Mouse (Mus musculus) urinary bladder, postnatal 25 days (tissue): ENCODE measurements around the gene Scn7a.

ENCODE experiments used
- DNase-seq: peaks from one replicate; pipeline ENCODE4 v3.0.0; 2022; ENCODE audit warnings: low spot score

Scn7a gene

GRCm38 (mm10) chr2:66784765-66785164 is at the start of gene Scn7a:
Gene Scn7a (minus strand): TSS chr2:66784914.
- DNase-seq: no peak

GRCm38 (mm10) chr2:66827729-66828128 is 43.0 kb upstream of the Scn7a start:
- no peak for DNase-seq

GRCm38 (mm10) chr2:66819862-66820559 is 35.3 kb upstream of the Scn7a start:
- DNase-seq: no peak

GRCm38 (mm10) chr2:66799676-66800249 is 15.0 kb upstream of the Scn7a start:
- no peak for DNase-seq

GRCm38 (mm10) chr2:66797493-66797892 is 12.8 kb upstream of the Scn7a start:
- no peak for DNase-seq

GRCm38 (mm10) chr2:66791629-66792028 is 6.9 kb upstream of the Scn7a start:
- no peak for DNase-seq

GRCm38 (mm10) chr2:66780884-66781283 is 3.8 kb downstream of the Scn7a start:
- DNase-seq: peak; percentile 9

- DNase-seq: no peak
Observed at GRCm38 (mm10) chr2:66767980-66768379, 16.7 kb downstream of the Scn7a start.

GRCm38 (mm10) chr2:66765170-66765569 is 19.5 kb downstream of the Scn7a start:
- no peak for DNase-seq

GRCm38 (mm10) chr2:66762905-66763304 is 21.8 kb downstream of the Scn7a start:
- DNase-seq: no peak

- no peak for DNase-seq
Observed at GRCm38 (mm10) chr2:66728002-66728401, 56.7 kb downstream of the Scn7a start.

GRCm38 (mm10) chr2:66727585-66727974 is 57.1 kb downstream of the Scn7a start:
- no peak for DNase-seq

- no peak for DNase-seq
Observed at GRCm38 (mm10) chr2:66726878-66727584, 57.7 kb downstream of the Scn7a start.

- no peak for DNase-seq
Observed at GRCm38 (mm10) chr2:66712071-66712470, 72.6 kb downstream of the Scn7a start.

- no peak for DNase-seq
Observed at GRCm38 (mm10) chr2:66692300-66692699, 92.4 kb downstream of the Scn7a start.

- DNase-seq: no peak
Observed at GRCm38 (mm10) chr2:66661988-66662387, 122.7 kb downstream of the Scn7a start.

- DNase-seq: no peak
Observed at GRCm38 (mm10) chr2:66656430-66656829, 128.3 kb downstream of the Scn7a start.

- no peak for DNase-seq
Observed at GRCm38 (mm10) chr2:66655431-66655830, 129.3 kb downstream of the Scn7a start.

GRCm38 (mm10) chr2:66644384-66644783 is 140.3 kb downstream of the Scn7a start:
- DNase-seq: no peak

GRCm38 (mm10) chr2:66634580-66635359 is 149.9 kb downstream of the Scn7a start, which contains the start of gene Scn9a:
Gene Scn9a (minus strand): TSS chr2:66634962.
- DNase-seq: no peak

GRCm38 (mm10) chr2:66632728-66633127 is 152.0 kb downstream of the Scn7a start:
- no peak for DNase-seq
